Mouse (Mus musculus) gastrocnemius, postnatal 10 days (tissue): Measurements from ENCODE around the gene Als2. TPM values are rescaled to one million over a fixed set of nuclear protein-coding genes. Genes with fewer than 3 reads are reported as not detected.

Source experiments
- DNase-seq: peaks from one replicate; pipeline ENCODE4 v3.0.0; 2021; ENCODE audit warnings: mixed read lengths
- total RNA-seq, 2 experiments: library from RNA; stranded (reverse); gene quantifications; 2 replicates each; pipeline ENCODE4 v1.2.3; 2021

Als2 gene
- total RNA-seq, 2 experiments from 2014 or later: 20.0 to 24.1 TPM

- no peak for DNase-seq
Measured at GRCm38 (mm10) chr1:59166232-59166905, 70.7 kb downstream of the Als2 start.

DNA sequence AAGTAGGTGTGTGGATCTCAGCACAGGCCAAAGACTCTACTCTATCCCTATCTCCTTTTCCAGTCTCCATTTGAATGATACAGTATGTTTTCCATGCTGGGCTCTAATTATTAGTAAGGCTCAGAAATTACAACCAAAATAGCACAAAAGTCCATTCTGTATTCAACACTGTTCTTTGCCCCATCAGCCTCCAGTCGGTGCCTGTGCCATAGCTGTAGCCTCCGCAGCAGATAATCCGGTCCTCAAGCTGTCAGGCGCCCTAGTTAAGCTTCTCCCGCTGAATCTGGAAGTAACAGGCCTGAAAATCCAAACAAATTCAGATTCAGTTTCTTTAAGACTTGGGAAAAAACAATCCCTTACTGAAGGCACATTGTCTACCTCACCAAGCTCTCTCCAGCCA is 73.1 kb downstream of the Als2 start:
- no peak for DNase-seq

DNA sequence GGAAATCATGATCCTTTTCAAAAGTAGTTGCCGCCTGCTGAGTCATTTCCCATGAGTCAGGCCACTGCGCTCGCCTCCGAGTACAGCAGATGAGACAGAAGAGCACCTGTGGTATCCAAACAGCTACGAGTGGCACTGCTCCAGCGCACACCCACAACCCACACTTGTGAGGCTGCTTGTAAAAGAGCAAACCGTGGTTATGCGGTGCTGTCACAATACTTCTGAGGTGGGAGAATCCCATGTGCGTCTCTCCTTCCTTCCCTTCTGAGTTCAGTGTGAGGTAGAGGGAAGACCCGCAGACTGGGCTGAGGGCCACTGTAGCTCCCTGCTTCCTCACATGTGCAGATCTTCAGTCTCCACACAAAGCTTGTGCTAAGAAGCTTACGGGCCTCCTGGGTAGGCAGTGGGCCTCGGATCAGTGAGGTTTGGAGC is 74.0 kb downstream of the Als2 start, which contains the start of gene Mpp4:
TSS of gene Mpp4 (minus strand) at position 360 of the 432 bp plus-strand sequence.
- DNase-seq: no peak

GRCm38 (mm10) chr1:59162309-59163024 is 74.6 kb downstream of the Als2 start:
- DNase-seq: no peak

- no peak for DNase-seq
Measured at GRCm38 (mm10) chr1:59161396-59161795, 75.6 kb downstream of the Als2 start.

DNA sequence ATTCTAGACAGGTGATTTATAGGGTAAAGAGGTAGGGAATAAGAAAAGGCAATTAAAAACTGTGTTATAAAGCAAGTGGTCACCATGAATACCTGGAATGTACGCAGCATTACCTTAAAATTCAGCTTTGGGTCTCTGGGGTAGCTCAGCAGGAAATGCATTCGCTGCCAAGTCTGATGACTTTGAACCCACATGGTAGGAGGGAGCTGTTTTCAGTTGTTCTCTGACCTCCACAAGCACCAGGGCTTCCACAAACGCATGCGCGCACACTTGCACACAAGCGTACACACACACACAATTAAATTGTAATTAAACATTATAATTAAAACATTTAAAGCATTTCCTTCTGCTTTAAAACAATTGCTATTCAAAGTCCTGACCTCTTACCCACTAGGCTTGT is 76.2 kb downstream of the Als2 start:
- DNase-seq: no peak

DNA sequence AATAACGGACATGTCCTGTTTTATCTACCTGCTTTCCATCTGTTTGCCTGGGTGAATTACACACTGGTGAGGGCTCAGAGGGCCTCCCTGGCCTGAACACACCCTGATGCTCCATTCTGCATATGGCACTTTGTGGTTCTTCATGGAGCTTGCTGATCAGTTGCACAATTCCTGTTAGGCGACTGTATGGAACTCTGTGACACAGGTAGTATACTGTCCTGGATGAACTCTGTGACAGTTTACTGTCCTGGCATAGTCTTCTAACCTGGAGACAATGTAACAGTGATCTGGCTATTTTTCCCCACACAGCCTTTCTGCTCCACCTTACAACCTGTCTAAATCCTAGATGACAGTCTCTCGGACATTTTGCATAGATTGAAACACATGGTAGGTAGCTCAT is 77.9 kb downstream of the Als2 start:
- DNase-seq: no peak

GRCm38 (mm10) chr1:59158498-59158897 is 78.5 kb downstream of the Als2 start:
- no peak for DNase-seq

DNA sequence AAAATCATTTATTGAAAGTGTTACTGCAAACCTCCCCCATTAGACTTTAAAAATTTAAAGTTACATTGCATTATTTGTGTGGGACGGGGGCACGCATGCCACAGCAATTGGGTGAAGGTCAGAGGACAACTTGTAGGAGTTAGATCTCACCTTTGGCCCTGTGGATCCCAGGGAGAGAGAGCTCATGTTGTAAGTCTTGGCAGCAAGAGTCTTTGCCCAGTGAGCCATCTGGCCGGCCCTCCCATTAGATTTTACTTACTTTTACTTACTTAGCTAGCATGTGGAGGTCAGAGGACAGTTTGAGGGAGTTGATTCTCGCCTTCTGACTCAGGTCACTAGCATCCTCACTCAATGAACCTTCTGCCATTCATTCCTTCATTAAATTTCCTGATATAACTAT is 79.2 kb downstream of the Als2 start:
- DNase-seq: no peak

- DNase-seq: no peak
Measured at GRCm38 (mm10) chr1:59152346-59152745, 84.7 kb downstream of the Als2 start.

DNA sequence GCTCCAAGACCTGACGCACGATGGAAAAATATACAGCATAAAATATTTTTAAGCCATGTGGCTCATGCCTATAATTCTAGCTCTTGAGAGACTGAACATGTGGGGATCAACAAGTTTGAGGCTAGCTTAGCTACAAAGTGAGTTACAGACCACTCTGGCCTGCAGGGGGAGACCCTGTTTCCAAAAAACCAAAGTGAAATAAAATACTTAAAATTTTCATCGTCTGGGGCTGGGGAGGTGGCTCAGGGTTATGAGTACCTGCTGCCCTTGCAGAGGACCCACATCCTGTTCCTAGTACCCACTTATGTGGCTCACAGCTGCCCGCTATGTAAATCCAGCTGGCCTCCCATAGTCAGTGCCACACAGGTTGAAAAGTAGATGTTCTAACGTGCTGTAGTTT is 86.5 kb downstream of the Als2 start:
- no peak for DNase-seq

DNA sequence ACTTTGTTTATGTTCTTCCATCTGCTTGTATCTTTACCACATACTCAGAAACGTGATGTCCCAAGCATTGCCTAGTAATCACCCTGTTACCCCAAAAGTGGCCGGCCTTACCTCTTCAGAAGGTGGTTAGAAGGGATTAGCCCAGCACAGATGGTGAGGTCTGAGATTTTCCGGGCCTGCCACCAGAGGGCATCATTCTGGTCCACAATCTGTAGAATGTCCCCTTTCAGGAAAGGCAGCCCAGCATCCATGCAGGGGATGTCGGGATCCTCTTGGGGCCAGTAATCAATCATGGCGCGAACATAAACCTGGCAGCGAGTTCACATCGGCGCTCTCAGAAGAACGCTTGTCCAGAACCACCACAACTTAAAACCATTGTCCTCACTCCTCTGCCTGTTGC is 92.5 kb downstream of the Als2 start:
- DNase-seq: peak; percentile 40

GRCm38 (mm10) chr1:59142809-59143208 is 94.2 kb downstream of the Als2 start:
- DNase-seq: peak; percentile 58

- DNase-seq: no peak
Measured at GRCm38 (mm10) chr1:59134419-59134818, 102.6 kb downstream of the Als2 start.

DNA sequence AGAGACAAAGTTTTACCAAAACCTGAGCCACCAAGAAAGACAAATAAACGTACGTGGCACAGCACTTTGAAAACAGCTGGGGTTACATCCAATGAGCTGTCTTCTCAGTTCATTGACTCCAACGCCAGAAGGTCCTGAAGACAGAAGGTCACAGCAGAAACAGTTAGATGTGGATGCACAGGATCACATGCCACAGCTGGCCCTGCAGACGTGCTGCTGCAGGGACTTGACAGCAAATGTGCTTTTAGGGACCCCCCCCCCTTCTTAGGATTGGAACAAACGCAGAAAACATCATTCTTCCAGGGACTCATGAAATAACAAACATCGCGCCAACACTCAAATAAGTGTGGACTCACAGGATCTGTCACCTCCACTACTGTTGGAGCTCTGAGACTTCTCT is 108.2 kb downstream of the Als2 start:
- no peak for DNase-seq

DNA sequence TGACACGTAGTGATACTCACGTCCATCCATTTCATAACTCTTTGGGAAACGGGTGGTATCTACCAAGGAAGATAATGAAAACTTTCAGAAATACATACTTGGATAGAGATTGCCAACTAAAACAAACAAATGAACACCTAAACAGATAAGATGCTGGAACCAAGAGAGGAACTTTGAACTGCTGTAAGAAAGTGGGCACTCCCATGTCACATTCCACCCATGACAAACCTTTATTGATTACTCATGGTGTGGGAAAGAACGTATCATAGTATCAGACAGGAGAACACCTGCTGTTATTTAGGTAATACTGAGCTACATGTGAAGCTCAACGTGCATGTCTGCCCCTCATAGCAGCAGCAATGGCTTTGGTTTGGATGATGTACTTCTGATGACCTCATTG is 111.5 kb downstream of the Als2 start:
- no peak for DNase-seq

GRCm38 (mm10) chr1:59119720-59120457 is 117.1 kb downstream of the Als2 start, which contains the start of gene Tmem237:
Gene Tmem237 (minus strand): TSS chr1:59120408.
- DNase-seq: peak; percentile 95

Other genes with a start within 250 kb of the Als2 start
- not detected for gene C2cd6, start 142.3 kb downstream of the Als2 start, total RNA-seq
- gene Tmem237, start 116.8 kb downstream of the Als2 start, total RNA-seq: 1 to 10 TPM; 6.3 to 7.7 TPM
- gene Mpp4, start 73.8 kb downstream of the Als2 start, total RNA-seq: under 1 TPM; 0.23 to 0.27 TPM
- gene Cdk15, start 19.7 kb upstream of the Als2 start, total RNA-seq: under 1 TPM in 1 of 2 experiments, not detected in 1; 0.21 TPM
- 10 to 100 TPM; 35.8 to 37.6 TPM for gene Fzd7, start 245.2 kb upstream of the Als2 start, total RNA-seq